In the genomic region with DNA sequence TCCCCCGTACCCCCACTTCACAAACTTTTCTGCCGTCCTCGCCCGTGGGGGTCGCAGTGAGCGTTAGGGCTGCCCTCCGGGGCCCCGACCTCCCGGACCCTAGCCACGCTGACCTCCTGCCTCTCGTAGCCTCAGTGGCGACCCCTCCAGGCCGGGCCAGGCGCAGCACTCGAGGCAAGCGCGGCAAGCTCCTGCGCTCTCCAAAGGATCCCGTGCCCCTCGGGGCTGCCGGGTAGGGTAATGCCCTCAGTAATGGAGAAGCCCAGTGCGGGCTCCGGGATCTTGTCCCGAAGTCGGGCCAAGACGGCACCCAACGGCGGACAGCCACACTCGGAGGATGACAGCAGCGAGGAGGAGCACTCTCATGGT, we compare ENCODE assay signal across 8 mouse cellular contexts. TPM values are rescaled to one million over a fixed set of nuclear protein-coding genes. Genes with fewer than 3 reads are reported as not detected.
DNase-seq lines count a peak whose midpoint lies in the region; ATAC-seq lines count a peak whose summit lies in the region.

No protein-coding gene starts in this region.

- H3K4me3 ChIP-seq in hindbrain, embryonic 15.5 days = peak overlapping the region; percentile 86
- peak overlapping the region; percentile 94 for H3K4me3 ChIP-seq in limb, embryonic 11.5 days (ENCODE audit: low read depth, low read length)
- H3K4me3 ChIP-seq in midbrain, embryonic 11.5 days (ENCODE audit: low read depth, low read length) = peak overlapping the region; percentile 81

- peak overlapping the region; percentile 93 for H3K27ac ChIP-seq in hindbrain, embryonic 15.5 days (replicated peaks)
- H3K27ac ChIP-seq in limb, embryonic 11.5 days (replicated peaks; ENCODE audit: low read depth, low read length) = peak overlapping the region; percentile 98
- peak overlapping the region; percentile 99 for H3K27ac ChIP-seq in midbrain, embryonic 11.5 days (ENCODE audit: low read depth, low read length)

- WGBS in hindbrain, embryonic 15.5 days = under 1% methylated on average over 30 of the region's 30 CpGs
- 0% methylated on average over 29 of the region's 30 CpGs for WGBS in limb, embryonic 11.5 days
- WGBS in midbrain, embryonic 11.5 days = under 1% methylated on average over 30 of the region's 30 CpGs

- H3K4me2 ChIP-seq in hindbrain, embryonic 15.5 days = peak overlapping the region; percentile 82
- H3K4me2 ChIP-seq in limb, embryonic 11.5 days (ENCODE audit: low read depth, severe bottlenecking) = peak overlapping the region; percentile 82
- peak overlapping the region; percentile 94 for H3K4me2 ChIP-seq in midbrain, embryonic 11.5 days

- peaks cover 74% of the 10 kb centered on the region for H3K4me1 ChIP-seq in hindbrain, embryonic 15.5 days (replicated peaks)
- peaks cover 46% of the 10 kb centered on the region for H3K4me1 ChIP-seq in limb, embryonic 11.5 days (ENCODE audit: control insufficient read depth, insufficient read depth, low read length)
- peaks cover 66% of the 10 kb centered on the region for H3K4me1 ChIP-seq in midbrain, embryonic 11.5 days (ENCODE audit: control insufficient read depth, insufficient read depth, low read length)

- no peak for ATAC-seq in monocyte, adult 5-6 weeks (replicated peaks; ENCODE audit: insufficient number of reproducible peaks, low FRiP score, low TSS enrichment, poor library complexity, severe bottlenecking)
- ATAC-seq in hindbrain, embryonic 15.5 days (ENCODE audit: low FRiP score, low read depth) = 0 out of 2 replicates have a peak, but pooled peaks have one; percentile 1
- ATAC-seq in limb, embryonic 11.5 days (ENCODE audit: insufficient number of reproducible peaks, low FRiP score, low TSS enrichment, low read depth) = peak; percentile 11; the same call in 1 of the 2 replicates
- peak; percentile 12; the same call in 1 of the 2 replicates for ATAC-seq in midbrain, embryonic 11.5 days (ENCODE audit: low FRiP score)

- DNase-seq in monocyte, adult 2 months (ENCODE audit: low read depth in 1 of 2, low spot score in 2 of 2) = peak; percentile 30 to 60
- DNase-seq in cerebellum, adult 9-11 months = peak; percentile 74
- peak; percentile 64 for DNase-seq in gastrocnemius, adult 18-20 months (ENCODE audit: low spot score)
- DNase-seq in limb, embryonic 11.5 days (ENCODE audit: low spot score) = peak; percentile 96
- DNase-seq in midbrain, embryonic 11.5 days (ENCODE audit: low spot score, missing footprints) = peak; percentile 99
- peak; percentile 76 to 92 for DNase-seq in spleen, postnatal 4 days (ENCODE audit: low spot score in 2 of 2)

- H3K27me3 ChIP-seq in hindbrain, embryonic 15.5 days = no peaks in the 10 kb centered on the region
- H3K27me3 ChIP-seq in limb, embryonic 11.5 days (ENCODE audit: control insufficient read depth, insufficient read depth, low read length) = no peaks in the 10 kb centered on the region
- no peaks in the 10 kb centered on the region for H3K27me3 ChIP-seq in midbrain, embryonic 11.5 days (ENCODE audit: control insufficient read depth, insufficient read depth, low read length)

- peak overlapping the region; percentile 89 for H3K9ac ChIP-seq in hindbrain, embryonic 15.5 days
- H3K9ac ChIP-seq in limb, embryonic 11.5 days (ENCODE audit: low read length) = peak overlapping the region; percentile 96
- peak overlapping the region; percentile 95 for H3K9ac ChIP-seq in midbrain, embryonic 11.5 days (ENCODE audit: low read length)

- no peaks in the 10 kb centered on the region for H3K9me3 ChIP-seq in hindbrain, embryonic 15.5 days
- H3K9me3 ChIP-seq in limb, embryonic 11.5 days (ENCODE audit: control insufficient read depth, low read length) = no peaks in the 10 kb centered on the region
- H3K9me3 ChIP-seq in midbrain, embryonic 11.5 days (ENCODE audit: control insufficient read depth, low read length) = no peaks in the 10 kb centered on the region

- H3K36me3 ChIP-seq in hindbrain, embryonic 15.5 days = peaks cover 22% of the 10 kb centered on the region
- H3K36me3 ChIP-seq in limb, embryonic 11.5 days (ENCODE audit: control insufficient read depth, insufficient read depth, low read length) = peaks cover 29% of the 10 kb centered on the region
- H3K36me3 ChIP-seq in midbrain, embryonic 11.5 days (ENCODE audit: control insufficient read depth, insufficient read depth, low read length) = peaks cover 34% of the 10 kb centered on the region

RNA-seq across cellular contexts. Expression of a gene that starts 1.6 kb away (rescaled TPM):
- not detected in 3 replicates for total RNA-seq in monocyte, adult 5-6 weeks (2017)
- total RNA-seq in gastrocnemius, adult 18-20 months (2021) = 1 to 10 TPM; 2.2 to 2.7 TPM
- 24.0 and 32.1 TPM in 2 replicates for polyA plus RNA-seq in hindbrain, embryonic 15.5 days (2015; fragmentation: Nextera tagmentation; extraction: Ambion mirVana)
- 22.6 and 30.0 TPM in 2 replicates for polyA plus RNA-seq in limb, embryonic 11.5 days (2014; fragmentation: Nextera tagmentation; extraction: Ambion mirVana)
- polyA plus RNA-seq in midbrain, embryonic 11.5 days (2014; fragmentation: Nextera tagmentation; extraction: Ambion mirVana) = 33.8 and 36.9 TPM in 2 replicates

RNA-seq across cellular contexts. Expression of a gene that starts 27.7 kb away (rescaled TPM):
- total RNA-seq in monocyte, adult 5-6 weeks (2017) = 14.9 to 17.6 TPM (median 17.5 TPM) in 3 replicates
- total RNA-seq in gastrocnemius, adult 18-20 months (2021) = 10 to 100 TPM; 11.6 to 12.2 TPM
- polyA plus RNA-seq in hindbrain, embryonic 15.5 days (2015; fragmentation: Nextera tagmentation; extraction: Ambion mirVana) = 62.2 and 66.2 TPM in 2 replicates
- polyA plus RNA-seq in limb, embryonic 11.5 days (2014; fragmentation: Nextera tagmentation; extraction: Ambion mirVana) = 83.9 and 85.1 TPM in 2 replicates
- polyA plus RNA-seq in midbrain, embryonic 11.5 days (2014; fragmentation: Nextera tagmentation; extraction: Ambion mirVana) = 94.3 and 103 TPM in 2 replicates

RNA-seq across cellular contexts. Expression of a gene that starts 51.3 kb away (rescaled TPM):
- 236 to 274 TPM (median 246 TPM) in 3 replicates for total RNA-seq in monocyte, adult 5-6 weeks (2017)
- total RNA-seq in gastrocnemius, adult 18-20 months (2021) = 100 to 1,000 TPM in 1 of 2 experiments, 10 to 100 TPM in 1; 72.3 to 102 TPM
- polyA plus RNA-seq in hindbrain, embryonic 15.5 days (2015; fragmentation: Nextera tagmentation; extraction: Ambion mirVana) = 1,050 and 1,125 TPM in 2 replicates
- polyA plus RNA-seq in limb, embryonic 11.5 days (2014; fragmentation: Nextera tagmentation; extraction: Ambion mirVana) = 807 and 830 TPM in 2 replicates
- 730 and 757 TPM in 2 replicates for polyA plus RNA-seq in midbrain, embryonic 11.5 days (2014; fragmentation: Nextera tagmentation; extraction: Ambion mirVana)

Comparison
In these comparisons a context has a peak if more than half of its experiments do, and no peak if none do; other contexts are left out.
1. DNase-seq: peak in every context shown above with its lines; median percentile 99 in midbrain, embryonic 11.5 days; 96 in limb, embryonic 11.5 days; 84 in spleen, postnatal 4 days; 74 in cerebellum, adult 9-11 months; 64 in gastrocnemius, adult 18-20 months; 45 in monocyte, adult 2 months.